Mouse (Mus musculus) liver, embryonic 15.5 days (tissue): Measurements from ENCODE around the gene Gbp3. TPM values are rescaled to one million over a fixed set of nuclear protein-coding genes. Genes with fewer than 3 reads are reported as not detected.
A peak's percentile ranks its signal among the peaks of the same experiment; 100 is the strongest.
"Not testable (repeated sequence)": the region's sequence is repeated elsewhere in the genome, so short reads cannot be mapped to it uniquely, and the experiment has no call there.

Source experiments
- ATAC-seq: fragments of 200-750 bp; cut with Nextera tagmentation; 2 replicates; pipeline ENCODE4 v1.8.0; 2017; ENCODE audit warnings: moderate number of reproducible peaks, mild to moderate bottlenecking, moderate library complexity; ENCODE audit not compliant: insufficient read depth
- H3K27ac ChIP-seq: fragments of 300-500 bp; sonication (generic); replicated peaks from 2 replicates; pipeline ENCODE4 v1.5.1; 2015; ENCODE audit warnings: mild to moderate bottlenecking, inconsistent platforms
- H3K27me3 ChIP-seq: fragments of 300-500 bp; sonication (generic); 2 replicates; pipeline ENCODE4 v1.6.1; 2015; ENCODE audit warnings: mild to moderate bottlenecking, inconsistent platforms
- H3K36me3 ChIP-seq: fragments of 300-500 bp; sonication (generic); replicated peaks from 2 replicates; pipeline ENCODE4 v1.6.1; 2015; ENCODE audit warnings: moderate library complexity, mild to moderate bottlenecking, inconsistent platforms
- H3K4me1 ChIP-seq: fragments of 300-500 bp; sonication (generic); replicated peaks from 2 replicates; pipeline ENCODE4 v1.6.1; 2015; ENCODE audit warnings: inconsistent platforms
- H3K4me2 ChIP-seq: fragments of 300-500 bp; sonication (generic); 2 replicates; pipeline ENCODE4 v1.6.1; 2015; ENCODE audit warnings: moderate library complexity, mild to moderate bottlenecking, inconsistent platforms
- H3K4me3 ChIP-seq: fragments of 300-500 bp; sonication (generic); replicated peaks from 2 replicates; pipeline ENCODE4 v1.5.1; 2015; ENCODE audit warnings: mild to moderate bottlenecking, inconsistent platforms
- H3K9ac ChIP-seq: fragments of 300-500 bp; sonication (generic); 2 replicates; pipeline ENCODE4 v1.6.1; 2015; ENCODE audit warnings: moderate library complexity, mild to moderate bottlenecking, inconsistent platforms
- H3K9me3 ChIP-seq: fragments of 300-500 bp; sonication (generic); replicated peaks from 2 replicates; pipeline ENCODE4 v1.6.1; 2016; ENCODE audit warnings: inconsistent platforms
- WGBS: fragments of 180-500 bp; shearing (Covaris S2); methylation state at CpG from one replicate; pipeline ENCODE4 v1.1.7; 2015; ENCODE audit warnings: mixed read lengths; ENCODE audit not compliant: insufficient replicate concordance; 5-methylcytosine and 5-hydroxymethylcytosine counted together
- polyA plus RNA-seq: library from polyadenylated mRNA; unstranded; fragments of >200 nt; fragmentation: Nextera tagmentation; extraction: Ambion mirVana; gene quantifications from 2 replicates; pipeline ENCODE4 v1.2.1, GENCODE M21; 2015

Gene Gbp3
- polyA plus RNA-seq, 1 experiment from 2014 or later = 1.6 TPM

DNA sequence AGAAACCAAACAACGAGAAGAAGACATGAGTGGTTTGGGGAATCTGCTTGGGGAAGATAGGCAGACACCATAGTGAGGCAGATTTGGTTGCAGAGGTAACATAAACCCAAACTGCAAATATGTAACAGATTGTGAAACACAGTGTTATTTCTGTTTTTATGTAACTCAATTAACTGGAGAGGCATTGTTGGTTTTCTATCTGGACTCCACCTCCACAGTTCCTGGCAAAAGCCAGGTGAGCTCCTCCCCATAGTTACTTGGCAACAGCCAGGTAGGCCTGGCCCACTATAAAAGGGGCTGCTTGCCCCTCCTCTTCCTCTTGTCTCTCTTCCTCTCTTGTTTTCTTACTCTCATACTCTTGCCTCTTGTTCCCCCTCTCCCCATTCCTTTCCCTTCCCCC, 5.2 kb upstream of the Gbp3 start:
- H3K27ac ChIP-seq = no peak overlapping the region
- no peaks in the 10 kb centered on the region for H3K4me1 ChIP-seq
- H3K36me3 ChIP-seq = no peaks in the 10 kb centered on the region
- no peak overlapping the region for H3K4me3 ChIP-seq
- no peak for ATAC-seq
- no peaks in the 10 kb centered on the region for H3K9me3 ChIP-seq
- H3K9ac ChIP-seq = no peak overlapping the region
- no peaks in the 10 kb centered on the region for H3K27me3 ChIP-seq
- WGBS = 47% methylated on average over 1 of the region's 1 CpGs
- no peak overlapping the region for H3K4me2 ChIP-seq

DNA sequence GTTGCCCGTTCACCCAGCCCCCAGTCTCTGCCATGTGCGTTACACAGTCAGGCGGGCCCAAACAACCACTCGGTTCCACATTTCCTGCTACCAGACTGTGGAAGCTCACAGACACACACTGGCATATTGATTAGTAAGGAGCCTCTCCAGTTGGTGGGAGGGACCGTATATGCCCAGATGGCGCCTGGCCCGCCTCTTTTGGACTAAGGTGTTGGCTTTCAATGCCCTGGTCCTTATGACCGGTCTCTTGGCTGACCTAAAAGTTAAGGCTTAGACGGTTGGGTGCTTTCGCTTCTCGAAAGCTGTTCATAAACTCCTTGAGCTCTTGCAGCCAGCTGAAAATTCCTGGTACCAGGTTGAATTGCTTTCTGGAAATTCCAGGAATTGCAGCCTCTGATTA, 4.2 kb upstream of the Gbp3 start:
- Histone ChIP-seq H3K4me2 (no peak overlapping the region), H3K4me1 (no peaks in the 10 kb centered on the region; the same call in 1 of the 2 replicates), H3K27ac (no peak overlapping the region), H3K4me3 (no peak overlapping the region), H3K9ac (no peak overlapping the region), H3K36me3 (no peaks in the 10 kb centered on the region), H3K9me3 (no peaks in the 10 kb centered on the region), H3K27me3 (no peaks in the 10 kb centered on the region)
- 79% methylated on average over 11 of the region's 11 CpGs for WGBS
- ATAC-seq = no peak

DNA sequence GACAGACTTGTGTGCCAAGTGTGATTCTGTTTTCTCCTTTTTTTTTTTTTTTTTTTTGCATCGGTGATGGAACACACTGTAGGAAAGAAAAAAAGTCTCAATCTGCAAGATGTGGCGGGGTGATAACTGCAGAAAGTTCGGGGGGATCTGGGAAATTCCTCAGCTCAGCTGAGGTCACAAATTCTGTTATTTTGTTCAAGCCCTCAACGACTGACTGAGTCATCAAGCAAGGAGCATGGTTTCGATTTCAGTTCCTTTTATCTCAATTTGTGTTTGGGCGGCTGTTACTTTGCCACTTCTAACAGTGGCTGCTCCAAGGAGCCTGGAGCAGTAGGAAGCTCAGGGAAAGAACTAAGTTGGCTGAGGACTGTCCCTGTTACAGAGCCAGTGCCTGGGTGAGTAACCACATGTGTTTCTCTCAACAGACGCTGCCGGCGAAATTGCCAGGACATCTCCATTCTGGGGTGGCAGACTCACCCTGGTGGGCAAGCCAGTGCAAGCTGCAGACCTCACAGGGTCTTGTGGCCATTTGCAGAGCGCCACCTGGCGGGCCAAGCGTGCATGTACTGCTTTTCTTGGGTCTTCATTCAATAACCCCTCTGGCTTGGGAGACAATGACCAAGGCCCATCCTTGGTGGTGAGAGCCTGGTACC, 596 bp downstream of the Gbp3 start:
- no peak overlapping the region for H3K9ac ChIP-seq
- no peaks in the 10 kb centered on the region for H3K36me3 ChIP-seq
- no peak overlapping the region for H3K27ac ChIP-seq
- no peaks in the 10 kb centered on the region for H3K27me3 ChIP-seq
- H3K4me3 ChIP-seq = peak overlapping the region; percentile 48
- H3K9me3 ChIP-seq = no peaks in the 10 kb centered on the region
- H3K4me2 ChIP-seq = peak overlapping the region; percentile 60
- WGBS = 3% methylated on average over 12 of the region's 12 CpGs
- ATAC-seq = peak; percentile 49; the same call in 1 of the 2 replicates
- no peaks in the 10 kb centered on the region; the same call in 1 of the 2 replicates for H3K4me1 ChIP-seq

DNA sequence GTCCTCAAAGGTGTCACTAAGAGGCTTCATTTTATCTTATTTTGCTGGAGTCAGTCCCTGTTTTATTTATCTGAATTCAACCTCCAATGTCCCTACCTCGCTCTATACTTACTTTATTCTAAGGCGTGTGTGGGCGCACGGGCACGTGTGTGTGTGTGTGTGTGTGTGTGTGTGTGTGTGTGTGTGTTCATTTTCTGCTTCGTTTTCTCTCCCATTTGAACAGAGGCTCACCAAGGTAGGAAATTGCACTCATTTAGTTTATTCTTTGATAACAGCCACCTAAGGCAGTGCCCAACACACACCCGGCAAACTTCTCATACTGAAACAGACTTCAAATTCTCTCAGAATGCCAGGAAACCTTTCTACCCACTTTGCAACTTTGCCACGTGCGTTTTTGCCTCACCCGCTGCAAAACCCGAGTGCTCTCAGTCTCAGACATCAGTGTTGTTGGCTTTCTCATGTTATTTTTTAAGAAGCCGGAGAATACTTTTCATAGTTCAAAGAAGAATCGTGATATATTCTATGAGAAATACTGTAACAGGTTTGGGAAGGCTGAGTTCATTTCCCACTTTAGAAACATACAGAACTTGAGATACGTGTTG, 1.3 kb downstream of the Gbp3 start:
- no peak for ATAC-seq
- H3K4me2 ChIP-seq = no peak overlapping the region; the same call in 1 of the 2 replicates
- H3K36me3 ChIP-seq = no peaks in the 10 kb centered on the region
- H3K9ac ChIP-seq = no peak overlapping the region
- no peaks in the 10 kb centered on the region for H3K27me3 ChIP-seq
- no peaks in the 10 kb centered on the region; the same call in 1 of the 2 replicates for H3K4me1 ChIP-seq
- no peaks in the 10 kb centered on the region for H3K9me3 ChIP-seq
- H3K27ac ChIP-seq = no peak overlapping the region
- WGBS = 61% methylated on average over 14 of the region's 14 CpGs
- H3K4me3 ChIP-seq = peak overlapping the region; percentile 48; the same call in 1 of the 2 replicates

- no peak for ATAC-seq
- Histone ChIP-seq H3K27ac (no peak overlapping the region), H3K36me3 (no peaks in the 10 kb centered on the region), H3K4me1 (no peaks in the 10 kb centered on the region; the same call in 1 of the 2 replicates), H3K4me2 (no peak overlapping the region), H3K9me3 (no peaks in the 10 kb centered on the region), H3K27me3 (no peaks in the 10 kb centered on the region), H3K4me3 (no peak overlapping the region), H3K9ac (no peak overlapping the region)
- WGBS = 58% methylated on average over 7 of the region's 7 CpGs
These were observed 1.8 kb downstream of the Gbp3 start for GRCm38 (mm10) chr3:142561666-142562065.

GRCm38 (mm10) chr3:142567490-142567889, 7.7 kb downstream of the Gbp3 start:
- not testable (repeated sequence) for H3K4me3 ChIP-seq, H3K4me1 ChIP-seq
- WGBS = 54% methylated on average over 5 of the region's 5 CpGs

GRCm38 (mm10) chr3:142570738-142571137, 10.9 kb downstream of the Gbp3 start:
- no peak overlapping the region for H3K27ac ChIP-seq
- no peaks in the 10 kb centered on the region for H3K27me3 ChIP-seq
- ATAC-seq = no peak
- no peak overlapping the region for H3K4me2 ChIP-seq
- H3K4me1 ChIP-seq = no peaks in the 10 kb centered on the region
- WGBS = 58% methylated on average over 4 of the region's 4 CpGs
- H3K4me3 ChIP-seq = no peak overlapping the region
- H3K9me3 ChIP-seq = no peaks in the 10 kb centered on the region
- no peaks in the 10 kb centered on the region for H3K36me3 ChIP-seq
- no peak overlapping the region for H3K9ac ChIP-seq

More at GRCm38 (mm10) chr3:142567490-142567889, 7.7 kb downstream of the Gbp3 start:
- not testable (repeated sequence) for H3K27ac ChIP-seq, ATAC-seq, H3K9me3 ChIP-seq, H3K27me3 ChIP-seq, H3K4me2 ChIP-seq, H3K36me3 ChIP-seq, H3K9ac ChIP-seq

GRCm38 (mm10) chr3:142577108-142577507, 17.3 kb downstream of the Gbp3 start:
- no peak overlapping the region for H3K4me2 ChIP-seq
- H3K27me3 ChIP-seq = no peaks in the 10 kb centered on the region
- H3K36me3 ChIP-seq = no peaks in the 10 kb centered on the region
- no peak for ATAC-seq
- no peak overlapping the region for H3K27ac ChIP-seq
- no peak overlapping the region for H3K4me3 ChIP-seq
- 44% methylated on average over 3 of the region's 3 CpGs for WGBS
- no peak overlapping the region for H3K9ac ChIP-seq
- no peaks in the 10 kb centered on the region for H3K4me1 ChIP-seq
- no peaks in the 10 kb centered on the region for H3K9me3 ChIP-seq

DNA sequence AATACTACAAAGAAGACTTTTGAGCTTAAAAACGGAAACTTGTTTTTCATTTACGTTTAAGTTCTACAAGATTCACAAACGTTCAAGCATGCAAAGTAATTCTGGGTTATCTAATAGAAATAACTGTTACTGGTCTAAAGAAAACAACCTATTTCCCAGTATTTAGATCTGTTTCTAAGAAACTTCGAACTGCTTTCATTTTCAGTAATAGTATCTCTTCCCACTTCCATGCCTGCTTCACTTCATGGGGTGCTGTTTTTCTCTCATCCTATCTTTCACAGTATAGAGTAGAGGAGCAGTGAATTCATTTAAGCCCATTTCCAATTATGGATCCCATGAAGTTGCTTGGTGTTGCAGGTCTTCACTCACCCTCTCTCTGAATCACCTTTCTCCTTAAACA, 18.5 kb downstream of the Gbp3 start:
- Histone ChIP-seq H3K4me1 (no peaks in the 10 kb centered on the region), H3K9ac (no peak overlapping the region), H3K9me3 (no peaks in the 10 kb centered on the region), H3K27ac (no peak overlapping the region), H3K4me3 (no peak overlapping the region), H3K4me2 (no peak overlapping the region), H3K36me3 (no peaks in the 10 kb centered on the region), H3K27me3 (no peaks in the 10 kb centered on the region)
- 54% methylated on average over 4 of the region's 4 CpGs for WGBS
- no peak for ATAC-seq

DNA sequence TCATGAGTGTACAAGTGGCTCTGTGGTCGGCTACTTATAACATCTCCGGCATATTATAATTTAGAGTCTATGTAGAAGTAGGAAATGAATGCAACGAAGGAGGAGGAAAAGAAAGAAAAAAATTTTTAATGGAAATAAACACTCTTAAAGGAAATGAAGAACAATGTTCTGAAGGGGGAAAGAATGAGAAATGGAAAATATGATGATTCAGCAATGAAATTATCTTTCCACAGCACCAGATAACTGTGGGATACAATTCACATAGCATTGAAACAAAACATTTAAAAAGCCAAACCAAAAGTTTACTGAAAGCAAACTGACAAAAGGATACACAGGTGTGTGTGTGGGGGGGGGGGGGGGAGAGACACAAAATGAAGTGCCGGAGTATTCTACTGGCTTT, 23.2 kb downstream of the Gbp3 start:
- no peak overlapping the region for H3K27ac ChIP-seq
- ATAC-seq = no peak
- H3K36me3 ChIP-seq = no peaks in the 10 kb centered on the region
- 76% methylated on average over 4 of the region's 4 CpGs for WGBS
- no peaks in the 10 kb centered on the region for H3K9me3 ChIP-seq
- H3K9ac ChIP-seq = no peak overlapping the region
- H3K4me1 ChIP-seq = no peaks in the 10 kb centered on the region
- H3K4me3 ChIP-seq = no peak overlapping the region
- H3K27me3 ChIP-seq = no peaks in the 10 kb centered on the region
- no peak overlapping the region for H3K4me2 ChIP-seq

GRCm38 (mm10) chr3:142587386-142587785, 27.6 kb downstream of the Gbp3 start:
- Histone ChIP-seq H3K4me2 (no peak overlapping the region), H3K4me1 (no peaks in the 10 kb centered on the region), H3K9me3 (no peaks in the 10 kb centered on the region), H3K4me3 (no peak overlapping the region), H3K36me3 (no peaks in the 10 kb centered on the region), H3K27ac (no peak overlapping the region), H3K27me3 (no peaks in the 10 kb centered on the region), H3K9ac (no peak overlapping the region)
- ATAC-seq = no peak

GRCm38 (mm10) chr3:142588888-142589287, 29.1 kb downstream of the Gbp3 start:
- Histone ChIP-seq H3K27ac (no peak overlapping the region), H3K9me3 (no peaks in the 10 kb centered on the region), H3K4me2 (no peak overlapping the region), H3K4me3 (no peak overlapping the region), H3K4me1 (no peaks in the 10 kb centered on the region), H3K9ac (no peak overlapping the region), H3K36me3 (no peaks in the 10 kb centered on the region), H3K27me3 (no peaks in the 10 kb centered on the region)
- no peak for ATAC-seq
- WGBS = 48% methylated on average over 2 of the region's 2 CpGs
